Mouse (Mus musculus) midbrain, embryonic 15.5 days (tissue): ENCODE data around the gene Edf1. TPM values are rescaled to one million over a fixed set of nuclear protein-coding genes. Genes with fewer than 3 reads are reported as not detected.

Experiments
- ATAC-seq: fragments of 200-750 bp; cut with Nextera tagmentation; replicated peaks from 2 replicates; pipeline ENCODE4 v1.8.0; 2017; ENCODE audit warnings: moderate TSS enrichment
- H3K27ac ChIP-seq: fragments of 300-500 bp; sonication (generic); 2 replicates; pipeline ENCODE4 v1.5.1; 2015; ENCODE audit warnings: mild to moderate bottlenecking, inconsistent platforms
- H3K27me3 ChIP-seq: fragments of 300-500 bp; sonication (generic); replicated peaks from 2 replicates; pipeline ENCODE4 v1.6.1; 2015; ENCODE audit warnings: inconsistent platforms
- H3K36me3 ChIP-seq: fragments of 300-500 bp; sonication (generic); replicated peaks from 2 replicates; pipeline ENCODE4 v1.6.1; 2015; ENCODE audit warnings: inconsistent platforms
- H3K4me1 ChIP-seq: fragments of 300-500 bp; sonication (generic); 2 replicates; pipeline ENCODE4 v1.6.1; 2015; ENCODE audit warnings: inconsistent platforms
- H3K4me2 ChIP-seq: fragments of 300-500 bp; sonication (generic); 2 replicates; pipeline ENCODE4 v1.6.1; 2015; ENCODE audit warnings: inconsistent platforms, mild to moderate bottlenecking, moderate library complexity
- H3K4me3 ChIP-seq: fragments of 300-500 bp; sonication (generic); 2 replicates; pipeline ENCODE4 v1.5.1; 2015; ENCODE audit warnings: mild to moderate bottlenecking, inconsistent platforms
- H3K9ac ChIP-seq: fragments of 300-500 bp; sonication (generic); 2 replicates; pipeline ENCODE4 v1.6.1; 2015; ENCODE audit warnings: mild to moderate bottlenecking, inconsistent platforms
- H3K9me3 ChIP-seq: fragments of 300-500 bp; sonication (generic); 2 replicates; pipeline ENCODE4 v1.6.1; 2016; ENCODE audit warnings: inconsistent platforms
- WGBS: fragments of 180-500 bp; shearing (Covaris S2); methylation state at CpG from one replicate; pipeline ENCODE4 v1.1.7; 2015; ENCODE audit warnings: mixed read lengths; 5-methylcytosine and 5-hydroxymethylcytosine counted together
- polyA plus RNA-seq: library from polyadenylated mRNA; unstranded; fragments of >200 nt; fragmentation: Nextera tagmentation; extraction: Ambion mirVana; gene quantifications from 2 replicates; pipeline ENCODE4 v1.2.1, GENCODE M21; 2015

Edf1 gene
- polyA plus RNA-seq, result 352 and 378 TPM in 2 replicates

- H3K27ac ChIP-seq, result peak within 1 kb of the TSS; percentile 83
- peaks cover 20% of the 10 kb centered on the region; the same call in 1 of the 2 replicates for H3K36me3 ChIP-seq
- peak within 1 kb of the TSS; percentile 81 for H3K9ac ChIP-seq
- peak within 1 kb of the TSS; percentile 89 for H3K4me2 ChIP-seq
- H3K9me3 ChIP-seq, result no peaks in the 10 kb centered on the region
- peak within 1 kb of the TSS; percentile 76 for H3K4me3 ChIP-seq
- peak; percentile 99 for ATAC-seq
- WGBS, result under 1% methylated on average over 61 of the region's 61 CpGs
- H3K4me1 ChIP-seq, result peaks cover 25% of the 10 kb centered on the region
- H3K27me3 ChIP-seq, result no peaks in the 10 kb centered on the region
Measured at GRCm38 (mm10) chr2:25557221-25557963, at the start of gene Edf1. Gene Edf1 (plus strand): TSS chr2:25557847.

DNA sequence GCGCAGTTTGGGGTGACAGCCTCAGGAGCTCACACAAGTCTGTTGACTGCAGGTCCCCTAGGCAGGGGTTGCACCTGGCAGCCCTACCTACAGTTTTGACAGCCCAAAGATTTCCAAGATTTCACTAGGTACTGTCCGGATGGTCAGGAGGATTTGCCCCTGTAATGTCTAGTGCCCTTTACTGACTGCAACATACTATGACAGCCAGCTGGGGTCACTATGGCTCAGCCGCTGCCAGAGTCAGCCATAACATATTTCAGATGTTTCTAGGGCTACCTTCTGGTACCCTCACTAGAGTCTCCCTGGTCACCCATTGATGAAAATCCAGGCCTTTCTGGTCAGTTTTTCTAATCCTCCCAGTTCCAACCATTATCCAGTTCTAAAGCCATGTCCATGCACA is 47.7 kb upstream of the Edf1 start:
- H3K36me3 ChIP-seq, result peaks cover 11% of the 10 kb centered on the region; the same call in 1 of the 2 replicates
- H3K4me2 ChIP-seq, result no peak overlapping the region
- H3K9me3 ChIP-seq, result no peaks in the 10 kb centered on the region
- no peak overlapping the region for H3K4me3 ChIP-seq
- H3K27me3 ChIP-seq, result no peaks in the 10 kb centered on the region
- no peak overlapping the region for H3K27ac ChIP-seq
- no peaks in the 10 kb centered on the region for H3K4me1 ChIP-seq
- ATAC-seq, result no peak
- no peak overlapping the region for H3K9ac ChIP-seq
- WGBS, result 72% methylated on average over 3 of the region's 3 CpGs

- no peak for ATAC-seq
Measured at GRCm38 (mm10) chr2:25526510-25527302, 30.9 kb upstream of the Edf1 start.

DNA sequence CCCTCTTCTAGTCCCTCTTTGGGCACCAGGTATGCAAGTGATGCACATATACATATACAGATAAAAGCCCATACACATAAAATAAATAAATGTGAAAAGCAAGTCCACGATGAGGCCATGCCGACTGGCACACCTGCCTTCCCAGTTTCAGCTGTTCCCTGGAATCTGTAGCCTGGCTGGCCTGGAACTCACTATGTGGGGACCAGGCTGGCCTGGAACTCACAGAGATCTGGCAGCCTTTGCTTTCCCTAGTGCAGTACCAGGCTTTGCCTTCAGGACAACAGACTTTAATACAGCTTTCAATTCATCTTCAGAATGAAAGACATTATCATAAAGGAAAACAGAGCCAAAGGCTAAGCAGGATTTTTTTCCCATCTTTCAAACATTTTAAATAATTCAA is 23.9 kb upstream of the Edf1 start:
- H3K9ac ChIP-seq, result no peak overlapping the region
- no peaks in the 10 kb centered on the region for H3K9me3 ChIP-seq
- peaks cover 3% of the 10 kb centered on the region; the same call in 1 of the 2 replicates for H3K36me3 ChIP-seq
- 98% methylated on average over 2 of the region's 2 CpGs for WGBS
- H3K27me3 ChIP-seq, result no peaks in the 10 kb centered on the region
- no peak overlapping the region for H3K27ac ChIP-seq
- no peak for ATAC-seq
- H3K4me2 ChIP-seq, result no peak overlapping the region
- H3K4me1 ChIP-seq, result no peaks in the 10 kb centered on the region
- H3K4me3 ChIP-seq, result no peak overlapping the region

More at GRCm38 (mm10) chr2:25526510-25527302, 30.9 kb upstream of the Edf1 start:
- Histone ChIP-seq H3K4me2 (no peak overlapping the region), H3K27ac (no peak overlapping the region), H3K4me3 (no peak overlapping the region), H3K9ac (no peak overlapping the region), H3K9me3 (no peaks in the 10 kb centered on the region), H3K36me3 (peaks cover 30% of the 10 kb centered on the region), H3K4me1 (no peaks in the 10 kb centered on the region), H3K27me3 (no peaks in the 10 kb centered on the region)
- WGBS, result 94% methylated on average over 9 of the region's 9 CpGs

DNA sequence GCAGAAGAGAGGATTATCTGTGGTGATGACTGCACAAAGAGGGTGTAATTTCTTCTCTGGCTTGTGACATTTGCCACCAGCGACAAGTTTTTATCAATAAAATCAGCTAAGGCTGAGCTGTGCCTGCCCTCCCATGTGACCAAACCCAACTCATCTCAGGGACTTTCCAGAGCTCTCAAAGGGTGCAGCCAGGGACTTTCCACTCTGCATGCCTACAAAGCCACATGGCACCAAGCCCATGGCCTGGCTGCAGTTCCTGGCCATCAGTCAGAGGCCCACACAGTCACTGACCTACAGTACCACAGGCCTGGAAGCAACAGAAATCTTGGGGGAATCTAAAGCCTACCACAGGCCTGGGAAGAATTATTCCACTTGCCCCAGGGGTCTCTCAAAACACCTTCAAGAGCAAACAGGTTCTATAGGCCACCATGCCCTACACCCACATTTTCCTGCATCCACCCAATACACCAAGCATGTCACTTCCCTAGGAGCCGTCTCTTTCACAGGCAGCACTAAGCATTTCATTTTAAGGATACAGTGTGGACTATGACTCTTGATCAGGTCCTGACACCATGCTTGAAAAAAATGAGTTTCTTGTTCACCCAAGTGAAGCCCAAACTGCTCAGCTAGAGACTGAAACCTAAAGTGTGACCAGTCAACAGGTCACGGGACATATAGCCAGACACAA is 23.3 kb upstream of the Edf1 start:
- Histone ChIP-seq H3K36me3 (peaks cover 3% of the 10 kb centered on the region; the same call in 1 of the 2 replicates), H3K9ac (no peak overlapping the region), H3K27ac (no peak overlapping the region), H3K27me3 (no peaks in the 10 kb centered on the region), H3K4me3 (no peak overlapping the region), H3K9me3 (no peaks in the 10 kb centered on the region), H3K4me2 (no peak overlapping the region), H3K4me1 (no peaks in the 10 kb centered on the region)
- ATAC-seq, result no peak
- WGBS, result 87% methylated on average over 3 of the region's 3 CpGs

DNA sequence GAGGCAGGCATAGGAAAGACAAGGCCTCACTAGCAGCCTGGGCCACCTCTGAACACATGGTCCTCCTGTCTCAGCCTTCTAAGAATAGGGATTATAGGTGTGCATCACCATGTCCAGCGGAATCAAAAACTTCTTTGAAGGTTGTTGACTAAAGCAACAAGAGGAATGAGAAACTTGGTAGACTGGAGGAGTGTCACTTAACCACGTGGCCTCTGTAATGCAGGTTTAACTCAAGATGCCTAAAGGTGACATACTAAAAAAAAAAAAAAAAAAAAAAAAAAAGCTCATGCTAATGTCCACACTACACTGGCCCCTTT is 22.8 kb upstream of the Edf1 start:
- no peak overlapping the region for H3K27ac ChIP-seq
- ATAC-seq, result no peak
- no peaks in the 10 kb centered on the region for H3K27me3 ChIP-seq
- H3K4me2 ChIP-seq, result no peak overlapping the region
- WGBS, result 98% methylated on average over 2 of the region's 2 CpGs
- no peaks in the 10 kb centered on the region for H3K4me1 ChIP-seq
- H3K4me3 ChIP-seq, result no peak overlapping the region
- peaks cover 3% of the 10 kb centered on the region; the same call in 1 of the 2 replicates for H3K36me3 ChIP-seq
- H3K9me3 ChIP-seq, result no peaks in the 10 kb centered on the region
- no peak overlapping the region for H3K9ac ChIP-seq

DNA sequence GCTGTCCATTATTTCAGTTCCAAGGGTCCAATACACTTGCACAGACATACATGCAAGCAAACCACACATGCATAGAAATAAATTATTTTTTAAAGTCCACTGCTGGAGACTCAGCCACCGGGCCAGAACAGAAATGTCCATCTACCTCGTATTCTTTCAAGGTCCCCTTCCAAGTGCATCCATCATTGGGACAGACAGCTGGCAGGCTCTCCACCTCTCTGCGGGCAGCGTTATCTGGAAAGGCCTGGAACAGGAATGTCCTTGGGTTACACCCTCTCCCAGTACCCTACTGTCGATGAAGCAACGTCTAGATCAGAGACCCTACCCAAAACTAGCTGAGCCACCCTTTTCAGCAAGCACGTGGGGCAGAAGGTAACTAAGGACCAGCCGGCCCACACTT is 21.1 kb upstream of the Edf1 start:
- 0 out of 2 replicates have a peak, but pooled peaks cover 3% of the 10 kb centered on the region for H3K36me3 ChIP-seq
- H3K4me3 ChIP-seq, result no peak overlapping the region
- H3K27ac ChIP-seq, result no peak overlapping the region
- no peaks in the 10 kb centered on the region for H3K27me3 ChIP-seq
- no peak for ATAC-seq
- no peak overlapping the region for H3K9ac ChIP-seq
- H3K4me1 ChIP-seq, result no peaks in the 10 kb centered on the region
- WGBS, result 94% methylated on average over 8 of the region's 8 CpGs
- no peaks in the 10 kb centered on the region for H3K9me3 ChIP-seq
- no peak overlapping the region for H3K4me2 ChIP-seq

GRCm38 (mm10) chr2:25540541-25540948 is 17.1 kb upstream of the Edf1 start:
- Histone ChIP-seq H3K36me3 (0 out of 2 replicates have a peak, but pooled peaks cover 3% of the 10 kb centered on the region), H3K27ac (no peak overlapping the region), H3K4me1 (no peaks in the 10 kb centered on the region), H3K4me3 (no peak overlapping the region), H3K9ac (no peak overlapping the region), H3K27me3 (no peaks in the 10 kb centered on the region), H3K9me3 (no peaks in the 10 kb centered on the region), H3K4me2 (no peak overlapping the region)
- 100% methylated on average over 4 of the region's 4 CpGs for WGBS
- no peak for ATAC-seq

- Histone ChIP-seq H3K9ac (no peak overlapping the region), H3K4me2 (no peak overlapping the region), H3K9me3 (no peaks in the 10 kb centered on the region), H3K36me3 (0 out of 2 replicates have a peak, but pooled peaks cover 3% of the 10 kb centered on the region), H3K27ac (no peak overlapping the region), H3K27me3 (no peaks in the 10 kb centered on the region), H3K4me3 (no peak overlapping the region), H3K4me1 (peaks cover 7% of the 10 kb centered on the region)
- no peak for ATAC-seq
- WGBS, result 93% methylated on average over 10 of the region's 10 CpGs
Measured at GRCm38 (mm10) chr2:25541644-25542367, 15.8 kb upstream of the Edf1 start.

DNA sequence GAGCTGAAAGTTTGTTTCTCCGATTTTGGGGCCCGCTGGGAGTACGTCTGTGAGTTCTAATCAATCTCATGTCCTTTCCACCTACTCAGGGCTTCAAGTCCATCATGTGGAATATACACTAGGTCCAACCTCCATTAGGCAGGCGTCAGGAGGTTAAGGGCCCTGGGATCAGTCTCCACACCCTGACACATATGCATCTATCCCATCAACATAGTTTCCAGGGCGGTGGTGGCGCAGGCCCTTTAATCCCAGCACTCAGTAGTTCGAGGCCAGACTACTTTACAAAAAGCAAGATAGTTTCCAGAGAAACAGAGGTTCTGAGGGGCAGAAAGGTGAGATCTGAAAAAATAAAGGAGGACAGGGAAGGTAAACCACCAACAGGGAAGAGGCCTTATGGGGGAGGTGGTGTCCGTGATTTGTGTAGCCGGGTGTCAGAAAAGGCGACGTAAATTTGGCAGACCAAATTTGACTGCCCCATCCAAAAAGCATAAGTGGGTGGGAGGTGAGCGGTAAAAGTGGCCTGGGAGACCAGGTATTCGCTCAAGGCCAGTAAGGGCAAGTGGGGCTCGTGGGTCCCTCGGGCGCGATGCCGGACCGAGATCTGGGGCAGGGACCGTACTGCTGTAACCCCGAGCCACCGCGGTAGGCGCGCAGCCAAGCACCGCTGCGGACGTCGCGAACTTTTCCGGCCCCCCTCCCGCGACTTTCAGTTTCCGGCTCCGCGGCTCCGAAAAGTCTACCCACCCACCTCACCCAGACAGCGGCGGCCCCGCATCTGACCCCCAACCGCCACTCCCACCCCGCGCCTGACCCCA is 11.4 kb upstream of the Edf1 start:
- Histone ChIP-seq H3K27ac (0 out of 2 replicates have a peak overlapping the region, but pooled peaks have one; percentile 59), H3K4me2 (peak overlapping the region; percentile 70), H3K4me3 (peak overlapping the region; percentile 67), H3K27me3 (no peaks in the 10 kb centered on the region), H3K9me3 (no peaks in the 10 kb centered on the region), H3K36me3 (no peaks in the 10 kb centered on the region), H3K9ac (peak overlapping the region; percentile 49), H3K4me1 (peaks cover 11% of the 10 kb centered on the region)
- WGBS, result 7% methylated on average over 43 of the region's 43 CpGs
- peak; percentile 72 for ATAC-seq
